Mouse (Mus musculus): ENCODE measurements around the gene Amph.

Amph gene

GRCm38 (mm10) chr13:19147468-19147867 is 199.5 kb downstream of the Amph start:
- DNase-seq, result no peak

GRCm38 (mm10) chr13:19149574-19149973 is 201.6 kb downstream of the Amph start:
- no peak for DNase-seq

GRCm38 (mm10) chr13:19150438-19151301 is 202.7 kb downstream of the Amph start:
- DNase-seq, result no peak

- DNase-seq, result no peak
These were observed 204.1 kb downstream of the Amph start for GRCm38 (mm10) chr13:19152126-19152525.

GRCm38 (mm10) chr13:19158484-19158883 is 210.5 kb downstream of the Amph start:
- peak; percentile 34 to 36 for DNase-seq

DNA sequence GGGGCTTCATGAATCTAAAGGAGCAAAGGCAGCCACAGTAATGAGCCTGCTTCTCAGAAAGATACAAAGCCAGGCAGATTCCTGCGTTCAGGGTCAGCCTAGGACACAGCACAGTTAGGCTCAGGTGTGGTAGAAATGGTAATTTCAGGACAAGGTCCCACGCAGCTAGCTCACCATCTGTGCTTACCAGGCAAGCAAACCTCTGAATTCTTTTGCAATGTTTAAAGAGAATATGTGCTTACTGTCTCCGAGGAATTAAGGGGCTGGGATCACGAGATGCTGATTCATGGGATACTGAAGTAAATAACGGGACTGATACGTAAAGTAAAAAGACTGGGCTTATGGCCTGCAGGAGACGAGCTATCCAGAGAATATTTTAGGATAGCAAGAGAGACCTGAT is 212.6 kb downstream of the Amph start:
- no peak for DNase-seq

- DNase-seq, result no peak
These were observed 213.1 kb downstream of the Amph start for GRCm38 (mm10) chr13:19161111-19161510.

GRCm38 (mm10) chr13:19162120-19162519 is 214.1 kb downstream of the Amph start:
- no peak for DNase-seq

DNA sequence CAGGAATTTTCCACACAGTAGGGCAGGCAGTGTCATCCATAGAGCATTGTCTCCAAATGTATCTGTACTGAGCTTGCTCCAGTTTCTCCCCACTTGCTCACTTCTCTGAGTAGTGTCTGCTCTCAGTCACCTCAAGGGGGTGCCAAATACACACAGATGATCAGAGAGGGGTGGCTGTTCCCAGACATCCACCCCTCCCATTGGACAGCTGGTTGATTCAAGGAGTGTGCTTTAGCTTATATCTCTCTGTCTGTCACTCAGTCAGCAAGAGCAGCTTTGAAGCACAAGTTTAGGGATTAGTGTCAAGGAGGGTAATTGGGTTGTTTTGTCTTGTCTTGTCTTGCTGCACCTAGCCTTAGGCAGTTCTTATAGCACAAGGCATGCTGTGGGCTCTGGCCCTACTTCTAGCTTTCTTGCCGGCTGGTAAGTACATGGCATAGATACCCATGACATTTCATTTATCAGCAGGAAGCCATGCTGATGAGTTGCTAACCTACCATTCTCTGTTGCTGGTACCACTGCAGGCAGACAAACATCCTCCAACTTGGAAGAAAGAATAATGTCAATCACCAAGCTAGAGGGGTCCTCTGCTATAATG is 229.8 kb downstream of the Amph start:
- peak; percentile 56 to 59 for DNase-seq

DNA sequence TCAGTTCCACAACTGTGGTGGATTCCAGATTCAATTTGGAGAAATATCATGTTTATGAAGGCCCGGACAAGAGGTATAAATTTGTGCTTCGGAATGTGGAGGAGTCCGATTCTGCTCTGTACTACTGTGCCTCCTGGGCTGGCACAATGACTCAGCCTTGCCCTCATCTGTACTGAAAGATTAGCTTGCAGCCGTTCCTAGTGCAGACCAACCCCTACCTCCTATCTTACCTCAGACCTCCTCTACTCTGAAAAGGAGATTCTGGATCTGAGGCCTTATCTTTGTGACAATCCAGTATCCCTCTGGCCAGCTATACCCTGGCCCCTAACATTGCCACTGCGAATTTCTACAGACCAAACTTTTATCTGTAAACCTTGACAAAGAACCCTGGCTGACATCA is 230.3 kb downstream of the Amph start:
- no peak for DNase-seq

DNA sequence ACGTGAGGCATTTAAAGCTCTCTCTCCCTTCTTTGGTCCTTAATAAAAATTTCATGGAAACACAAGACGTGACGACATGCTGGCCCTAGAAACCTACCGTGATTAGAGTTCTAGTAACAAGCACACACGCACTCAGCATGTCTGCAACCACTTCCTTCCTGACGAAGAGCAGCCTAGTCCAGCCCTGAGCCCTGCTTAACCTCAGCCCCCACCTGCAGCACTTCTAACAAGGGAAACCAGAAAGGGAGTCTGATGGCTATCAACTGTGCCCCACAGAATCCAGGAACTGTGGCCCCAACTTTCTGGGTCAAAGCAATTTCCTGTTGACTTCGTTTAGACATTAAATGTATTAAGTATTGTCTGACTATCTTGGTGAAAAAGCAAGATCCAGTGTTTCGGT is 234.3 kb downstream of the Amph start:
- peak; percentile 16 to 17 for DNase-seq

DNA sequence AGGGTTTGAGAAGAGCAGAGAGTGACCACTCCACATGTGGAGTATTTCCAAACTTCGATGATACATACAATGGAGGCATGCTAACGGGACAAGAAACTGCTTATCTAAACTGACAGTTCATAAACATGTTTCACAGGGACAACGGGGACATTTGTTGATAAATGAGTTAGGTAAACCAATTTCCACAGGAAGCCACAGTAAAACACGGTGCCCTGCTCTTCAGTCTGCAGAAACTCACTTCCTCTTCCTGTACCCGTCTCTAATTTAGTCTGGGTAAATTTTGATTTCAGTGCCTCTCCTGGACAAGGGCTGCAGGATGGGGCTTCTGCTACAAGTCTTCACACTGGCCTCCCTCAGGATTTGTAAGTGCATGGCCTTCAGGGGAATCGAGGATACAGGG is 242.0 kb downstream of the Amph start:
- DNase-seq, result peak; percentile 11 to 22

DNA sequence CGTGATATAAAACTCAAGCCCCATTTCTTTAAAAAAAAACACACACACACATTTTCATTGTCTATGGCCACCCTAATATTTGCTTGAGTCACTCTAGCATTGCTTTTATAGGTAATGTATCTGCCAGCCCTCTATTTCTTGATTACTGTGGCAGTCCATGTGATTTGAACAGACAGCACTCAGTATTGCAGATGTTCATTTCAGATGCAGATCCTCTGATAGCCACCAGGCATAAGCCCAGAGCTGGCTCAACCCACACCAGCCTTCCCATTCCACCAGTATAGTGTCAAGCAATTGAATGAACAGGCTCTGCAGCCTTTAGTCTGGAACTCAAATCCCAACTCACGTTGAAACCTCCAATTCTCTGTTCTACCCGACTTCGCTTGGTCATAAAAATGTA is 246.8 kb downstream of the Amph start:
- DNase-seq, result no peak

- no peak for DNase-seq
These were observed 247.5 kb downstream of the Amph start for GRCm38 (mm10) chr13:19195456-19195855.
